Mouse (Mus musculus) spleen, embryonic (tissue): ENCODE measurements around the gene Vamp5.

Experiments used
- CTCF ChIA-PET: fragments of 350-600 bp; sonication (Branson Sonifier 250); formaldehyde crosslinking; loops from one replicate; lab custom pipeline; 2022; lab: Charles Lee

The Vamp5 gene

DNA sequence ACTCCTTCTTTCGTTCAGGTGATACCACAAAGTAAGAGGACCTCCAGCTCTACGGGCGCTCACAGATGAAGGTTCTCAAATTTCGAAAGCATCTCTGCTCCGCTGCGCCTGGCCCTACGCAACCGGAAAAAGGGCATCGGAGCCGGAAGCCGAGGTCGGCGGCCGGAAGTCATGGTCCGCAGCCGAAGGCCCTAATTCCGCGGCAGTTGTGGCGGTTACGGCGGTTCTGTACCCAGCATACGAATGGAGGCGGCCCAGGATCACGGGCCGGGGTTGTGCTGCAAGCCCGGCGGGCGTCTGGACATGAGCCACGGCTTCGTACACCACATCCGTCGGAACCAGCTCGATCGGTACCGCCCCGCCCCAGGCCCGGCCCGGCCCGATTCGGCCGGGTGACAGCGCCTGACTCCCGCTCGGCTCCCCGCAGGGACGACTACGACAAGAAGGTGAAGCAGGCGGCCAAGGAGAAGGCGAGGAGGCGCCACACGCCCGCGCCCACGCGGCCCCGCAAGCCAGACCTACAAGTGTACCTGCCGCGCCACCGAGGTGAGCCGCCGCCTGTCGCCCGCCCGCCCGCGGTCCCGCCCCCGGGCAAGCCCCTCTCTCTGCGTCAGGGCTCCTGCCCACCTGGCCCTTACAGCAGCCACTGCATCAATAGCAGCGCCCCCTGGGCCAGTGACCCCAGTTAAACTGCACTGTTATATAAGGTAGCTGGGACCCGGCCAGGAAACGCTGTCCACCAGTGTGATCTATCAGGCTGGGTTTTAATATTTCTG, 32.9 kb downstream of the Vamp5 start, which contains the start of gene 0610030E20Rik:
0610030E20Rik (plus strand) TSS at position 152 of the 776 bp plus-strand sequence.
- CTCF ChIA-PET: interaction anchor here (0.6 to 1.4 kb wide), 3 partner anchors 10 to 204 kb away, joined by 3 read pairs; no protein-coding TSS in a partner anchor

GRCm38 (mm10) chr6:72346261-72346660, 34.0 kb downstream of the Vamp5 start:
- CTCF ChIA-PET: interaction anchor here (1.0 kb wide), 1 partner anchor 31 kb away, joined by 3 read pairs; no protein-coding TSS in a partner anchor

GRCm38 (mm10) chr6:72345633-72346032, 34.6 kb downstream of the Vamp5 start:
- CTCF ChIA-PET: interaction anchor here (0.8 to 1.0 kb wide), 2 partner anchors 31 to 329 kb away, joined by 3 read pairs; no protein-coding TSS in a partner anchor

GRCm38 (mm10) chr6:72345074-72345567, 35.1 kb downstream of the Vamp5 start, which contains the start of gene Usp39:
Gene Usp39 (minus strand): TSS chr6:72345184.
- CTCF ChIA-PET: interaction anchor here (0.8 kb wide), 1 partner anchor 329 kb away, joined by 3 read pairs; no protein-coding TSS in a partner anchor

- CTCF ChIA-PET: no interaction called here
Observed at GRCm38 (mm10) chr6:72344396-72345073, 35.7 kb downstream of the Vamp5 start.

GRCm38 (mm10) chr6:72340481-72340880, 39.8 kb downstream of the Vamp5 start:
- CTCF ChIA-PET: no interaction called here

DNA sequence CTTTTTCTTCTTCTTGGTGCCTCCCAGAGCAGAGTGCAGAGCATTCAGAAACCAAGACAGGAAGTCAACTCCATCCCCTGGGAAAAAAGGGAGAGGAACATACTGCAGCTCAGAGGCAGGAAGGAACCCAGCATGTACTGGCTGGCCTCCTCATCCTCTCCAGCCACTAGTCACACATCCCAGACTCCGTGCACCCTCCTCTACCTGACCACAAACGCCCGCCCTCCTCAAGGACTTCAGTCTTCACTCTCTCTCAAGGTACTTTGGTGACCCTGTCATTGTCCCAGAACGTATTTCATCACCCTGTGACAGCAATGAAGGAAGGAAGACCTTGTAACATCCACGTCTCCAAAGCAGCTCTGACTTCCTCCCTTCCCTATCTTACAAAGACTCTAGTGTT, 47.2 kb downstream of the Vamp5 start:
- CTCF ChIA-PET: no interaction called here

GRCm38 (mm10) chr6:72330133-72330532, 50.1 kb downstream of the Vamp5 start:
- CTCF ChIA-PET: no interaction called here

DNA sequence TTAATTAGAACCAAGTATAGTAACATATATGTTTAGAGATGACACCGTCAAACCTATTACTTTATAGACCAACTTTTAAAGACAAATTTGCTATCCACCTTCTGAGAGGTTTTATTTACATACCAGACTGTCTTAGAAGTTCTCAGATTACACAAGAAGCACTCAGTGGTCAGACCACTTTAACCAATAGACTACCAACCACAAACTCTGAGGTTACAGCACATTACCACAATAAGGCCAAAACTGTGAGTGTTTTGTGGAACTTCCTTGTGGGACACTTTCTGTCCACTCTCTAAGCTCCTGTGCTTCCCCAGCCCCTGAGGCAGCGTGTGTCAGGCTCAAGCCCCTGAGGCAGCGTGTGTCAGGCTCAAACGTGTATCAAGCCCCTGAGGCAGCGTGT, 51.2 kb downstream of the Vamp5 start:
- CTCF ChIA-PET: interaction anchor here (0.8 kb wide), 1 partner anchor 18 kb away, joined by 3 read pairs; no protein-coding TSS in a partner anchor

DNA sequence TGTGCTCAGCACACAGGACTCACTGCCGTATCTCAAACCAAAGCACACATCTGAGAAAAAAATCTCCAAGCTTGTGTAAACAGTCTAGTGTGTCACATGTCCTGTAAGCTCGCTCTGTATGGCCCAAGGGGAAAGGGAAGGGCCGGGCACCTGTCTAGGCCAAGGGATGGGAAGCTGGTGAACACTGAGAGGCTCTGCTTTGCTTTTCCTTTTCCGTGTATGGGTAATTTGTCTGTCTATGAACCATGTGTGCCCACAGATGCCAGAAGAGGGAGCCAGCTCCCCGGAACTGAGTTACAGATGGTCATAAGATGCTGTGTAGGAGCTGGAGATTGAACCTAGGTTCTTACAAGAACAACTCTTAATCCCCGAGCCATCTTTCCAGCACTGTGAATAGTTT, 54.0 kb downstream of the Vamp5 start:
- CTCF ChIA-PET: no interaction called here

DNA sequence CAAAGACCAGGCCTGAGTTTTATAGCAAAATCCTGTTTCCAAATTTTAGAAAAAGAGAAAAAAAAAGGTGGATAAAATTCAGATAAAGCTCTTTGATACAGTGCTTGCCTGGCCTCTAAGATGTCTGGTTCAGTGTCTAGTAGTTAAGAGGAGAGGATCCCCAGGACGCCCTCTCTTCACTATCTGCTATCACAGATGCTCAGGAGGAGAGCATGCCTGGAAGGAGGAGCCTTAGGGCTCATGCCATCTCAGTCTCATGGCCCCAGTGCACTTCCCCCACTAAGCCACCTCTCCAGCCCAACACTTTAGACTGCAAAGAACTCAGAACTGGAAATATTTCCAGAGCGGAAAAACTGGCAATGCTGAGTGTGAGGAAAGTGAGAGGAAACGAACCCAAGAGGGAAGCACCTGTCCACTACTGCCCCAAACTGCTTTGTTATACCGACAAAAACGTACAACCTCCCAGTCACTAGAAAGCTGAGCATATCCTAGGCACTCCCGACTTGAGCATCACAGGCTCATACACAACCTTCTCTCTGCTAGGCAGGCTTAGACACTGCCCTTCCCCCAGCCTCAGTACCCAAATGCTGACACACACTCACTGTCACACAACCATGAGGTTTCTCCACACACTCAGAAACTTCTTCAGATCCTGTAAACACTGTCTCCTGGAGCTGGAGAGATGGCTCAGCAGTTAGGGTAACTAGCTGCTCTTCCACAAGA, 56.3 kb downstream of the Vamp5 start:
- CTCF ChIA-PET: no interaction called here

DNA sequence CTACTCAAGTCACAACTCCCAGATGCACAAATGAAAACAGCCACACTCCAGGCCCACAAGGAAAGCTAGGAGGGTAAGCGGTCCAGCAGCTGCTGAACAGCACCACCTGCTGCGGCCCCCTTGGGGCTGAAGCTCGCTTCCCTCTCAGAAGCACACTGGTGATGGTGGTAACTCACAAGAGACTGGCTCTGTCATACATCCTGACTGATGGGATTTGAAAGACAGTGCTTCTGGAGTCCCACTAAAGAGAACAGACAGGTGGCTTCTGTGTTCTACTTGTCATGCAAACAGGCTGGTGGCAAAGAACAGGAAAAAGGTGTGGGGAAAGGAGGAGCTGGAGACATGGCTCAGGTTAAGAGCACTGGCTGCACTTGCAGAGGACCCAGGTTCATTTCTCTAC, 57.3 kb downstream of the Vamp5 start:
- CTCF ChIA-PET: no interaction called here

- CTCF ChIA-PET: no interaction called here
Observed at GRCm38 (mm10) chr6:72319019-72319418, 61.2 kb downstream of the Vamp5 start.
